Mouse (Mus musculus): Measurements from ENCODE around the gene Oaz1. TPM values are rescaled to one million over a fixed set of nuclear protein-coding genes. Genes with fewer than 3 reads are reported as not detected.

Gene Oaz1
- total and polyA plus RNA-seq, 2 experiments from 2014 or later = 1,990 to 2,460 TPM

DNA sequence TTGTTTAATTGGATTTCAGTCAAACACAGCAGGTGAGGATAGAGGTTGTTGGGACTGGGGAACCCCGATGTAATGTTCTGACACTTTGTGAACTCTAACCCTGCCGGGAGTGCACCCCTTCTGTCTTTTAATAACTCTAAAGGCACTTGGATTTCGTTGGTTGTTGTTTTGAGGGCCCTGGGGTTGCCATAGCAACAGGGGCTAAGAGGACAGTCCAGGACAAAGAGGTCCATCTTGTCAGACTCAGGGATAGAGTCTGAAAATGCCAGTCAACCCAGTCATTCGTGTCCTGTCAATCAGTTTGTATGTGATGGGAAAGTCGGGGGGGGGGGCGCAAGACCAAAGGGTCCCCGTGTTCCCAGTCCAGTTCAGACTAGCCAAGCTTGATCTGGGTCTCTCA is 6.4 kb downstream of the Oaz1 start:
- ATAC-seq (ENCODE audit: insufficient read depth, low read depth) = no peak

DNA sequence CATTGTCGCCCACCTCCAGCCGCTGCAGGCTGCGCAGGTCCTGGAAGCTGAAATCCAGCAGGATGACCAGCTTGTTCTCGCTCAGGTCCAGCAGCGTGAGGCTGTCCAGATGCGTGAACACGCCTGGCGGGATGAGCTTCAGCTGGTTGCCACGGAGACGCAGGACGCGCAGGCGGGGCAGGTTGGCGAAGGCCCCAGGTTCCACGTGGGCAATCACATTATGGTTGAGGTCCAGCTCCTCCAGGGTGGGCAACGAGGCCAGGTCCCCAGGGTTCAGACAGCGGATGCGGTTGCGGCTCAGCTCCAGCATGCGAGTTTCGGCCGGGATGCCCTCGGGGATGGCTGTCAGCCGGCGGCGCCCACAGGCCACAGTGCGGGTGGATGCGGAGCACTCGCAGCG is 9.2 kb downstream of the Oaz1 start:
- Histone ChIP-seq H3K36me3 (replicated peaks; ENCODE audit: control insufficient read depth, insufficient read depth, low read length) (0 out of 2 replicates have a peak, but pooled peaks cover 4% of the 10 kb centered on the region), H3K9ac (replicated peaks; ENCODE audit: low read depth, low read length) (no peak overlapping the region), H3K4me1 (ENCODE audit: control insufficient read depth, insufficient read depth) (peaks cover 23% of the 10 kb centered on the region; the same call in 1 of the 2 replicates), H3K27me3 (ENCODE audit: control insufficient read depth, insufficient read depth, low read length) (peaks cover 30% of the 10 kb centered on the region), H3K27ac (ENCODE audit: low read depth) (no peak overlapping the region), H3K4me3 (ENCODE audit: low read depth, low read length) (no peak overlapping the region), H3K9me3 (replicated peaks; ENCODE audit: control insufficient read depth, low read length) (no peaks in the 10 kb centered on the region), H3K4me2 (ENCODE audit: low read depth, low read length) (no peak overlapping the region)
- WGBS = 63% methylated on average over 30 of the region's 30 CpGs
- DNase-seq (ENCODE audit: low spot score) (no peak), ATAC-seq (ENCODE audit: insufficient read depth, low read depth) (no peak)
- TF ChIP-seq EP300 (IDR thresholded peaks at IDR 0.05; ENCODE audit: low read depth) = no peak
- no peak for TF ChIP-seq CTCF (IDR thresholded peaks at IDR 0.05; ENCODE audit: low read depth)

More for the DNA sequence above, 6.4 kb downstream of the Oaz1 start:
- Histone ChIP-seq H3K27ac (ENCODE audit: low read depth) (no peak overlapping the region), H3K27me3 (ENCODE audit: control insufficient read depth, insufficient read depth, low read length) (peaks cover 30% of the 10 kb centered on the region), H3K36me3 (replicated peaks; ENCODE audit: control insufficient read depth, insufficient read depth, low read length) (peaks cover 23% of the 10 kb centered on the region), H3K9ac (replicated peaks; ENCODE audit: low read depth, low read length) (no peak overlapping the region), H3K4me1 (ENCODE audit: control insufficient read depth, insufficient read depth) (peaks cover 28% of the 10 kb centered on the region), H3K9me3 (replicated peaks; ENCODE audit: control insufficient read depth, low read length) (no peaks in the 10 kb centered on the region), H3K4me2 (ENCODE audit: low read depth, low read length) (no peak overlapping the region), H3K4me3 (ENCODE audit: low read depth, low read length) (no peak overlapping the region)
- TF ChIP-seq CTCF (IDR thresholded peaks at IDR 0.05; ENCODE audit: low read depth) (no peak), EP300 (IDR thresholded peaks at IDR 0.05; ENCODE audit: low read depth) (no peak)
- 62% methylated on average over 7 of the region's 7 CpGs for WGBS
- DNase-seq (ENCODE audit: low spot score) = no peak

DNA sequence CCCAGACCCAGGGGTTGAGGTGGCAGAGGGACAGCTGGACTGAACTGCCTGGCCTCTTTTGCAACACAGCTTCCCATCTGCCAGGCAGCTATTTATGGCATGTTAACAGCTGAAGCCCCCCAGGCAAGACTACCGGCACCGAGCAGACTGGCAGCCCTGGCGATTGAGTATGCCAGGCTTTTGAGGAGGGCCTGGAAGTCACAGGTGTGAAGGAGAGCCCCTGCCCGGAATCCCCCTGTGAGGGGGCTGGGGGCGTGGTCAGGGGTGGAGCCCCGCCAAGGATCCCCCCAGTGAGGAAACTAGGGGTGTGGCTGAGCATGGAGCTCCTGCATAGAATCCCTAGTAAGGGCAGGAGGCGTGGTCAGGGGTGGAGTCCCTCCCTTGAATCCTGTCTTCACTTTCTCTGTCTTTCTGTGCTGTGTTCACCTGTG is 10.5 kb downstream of the Oaz1 start:
- ATAC-seq (ENCODE audit: insufficient read depth, low read depth) = no peak; the same call in 1 of the 2 replicates

DNA sequence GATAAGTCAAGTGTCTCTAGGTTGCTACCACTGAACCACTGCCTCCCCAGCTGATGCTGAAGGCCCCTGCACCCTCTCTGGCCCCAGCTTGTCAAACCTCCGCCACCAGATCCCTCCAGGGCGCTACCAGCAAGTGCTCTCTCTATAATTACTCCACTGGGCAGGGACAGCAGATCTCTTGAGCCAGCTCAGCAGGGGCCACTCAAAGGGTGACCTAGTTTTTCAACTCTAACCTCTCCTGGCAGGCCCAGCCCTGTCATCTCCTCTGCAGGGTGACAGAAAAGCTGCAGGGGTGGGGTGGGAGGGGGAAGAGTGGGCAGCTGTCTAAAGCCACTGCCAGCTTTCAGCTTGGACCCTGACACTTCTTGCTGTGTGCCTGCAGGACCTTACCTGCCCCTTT is 11.4 kb downstream of the Oaz1 start:
- peaks cover 17% of the 10 kb centered on the region; the same call in 1 of the 2 replicates for H3K4me1 ChIP-seq (ENCODE audit: control insufficient read depth, insufficient read depth)
- H3K9ac ChIP-seq (replicated peaks; ENCODE audit: low read depth, low read length) = no peak overlapping the region
- H3K27me3 ChIP-seq (ENCODE audit: control insufficient read depth, insufficient read depth, low read length) = peaks cover 36% of the 10 kb centered on the region
- peak overlapping the region; percentile 56 for H3K27ac ChIP-seq (ENCODE audit: low read depth)
- no peaks in the 10 kb centered on the region for H3K36me3 ChIP-seq (replicated peaks; ENCODE audit: control insufficient read depth, insufficient read depth, low read length)
- no peak overlapping the region for H3K4me3 ChIP-seq (ENCODE audit: low read depth, low read length)
- H3K4me2 ChIP-seq (ENCODE audit: low read depth, low read length) = no peak overlapping the region
- peak; percentile 73 for ATAC-seq (ENCODE audit: insufficient read depth, low read depth)
- peak; percentile 61 for DNase-seq (ENCODE audit: low spot score)
- no peak for TF ChIP-seq EP300 (IDR thresholded peaks at IDR 0.05; ENCODE audit: low read depth)
- no peaks in the 10 kb centered on the region for H3K9me3 ChIP-seq (replicated peaks; ENCODE audit: control insufficient read depth, low read length)
- WGBS = 11% methylated on average over 2 of the region's 2 CpGs

More for the DNA sequence above, 10.5 kb downstream of the Oaz1 start:
- H3K36me3 ChIP-seq (replicated peaks; ENCODE audit: control insufficient read depth, insufficient read depth, low read length) = no peaks in the 10 kb centered on the region
- 41% methylated on average over 7 of the region's 7 CpGs for WGBS
- H3K27ac ChIP-seq (ENCODE audit: low read depth) = 0 out of 2 replicates have a peak overlapping the region, but pooled peaks have one; percentile 56
- peaks cover 30% of the 10 kb centered on the region for H3K27me3 ChIP-seq (ENCODE audit: control insufficient read depth, insufficient read depth, low read length)
- TF ChIP-seq EP300 (IDR thresholded peaks at IDR 0.05; ENCODE audit: low read depth) (no peak), CTCF (IDR thresholded peaks at IDR 0.05; ENCODE audit: low read depth) (no peak)
- H3K9me3 ChIP-seq (replicated peaks; ENCODE audit: control insufficient read depth, low read length) = no peaks in the 10 kb centered on the region
- DNase-seq (ENCODE audit: low spot score) = no peak
- H3K4me3 ChIP-seq (ENCODE audit: low read depth, low read length) = no peak overlapping the region
- H3K4me1 ChIP-seq (ENCODE audit: control insufficient read depth, insufficient read depth) = peaks cover 17% of the 10 kb centered on the region; the same call in 1 of the 2 replicates
- no peak overlapping the region for H3K4me2 ChIP-seq (ENCODE audit: low read depth, low read length)
- H3K9ac ChIP-seq (replicated peaks; ENCODE audit: low read depth, low read length) = no peak overlapping the region

DNA sequence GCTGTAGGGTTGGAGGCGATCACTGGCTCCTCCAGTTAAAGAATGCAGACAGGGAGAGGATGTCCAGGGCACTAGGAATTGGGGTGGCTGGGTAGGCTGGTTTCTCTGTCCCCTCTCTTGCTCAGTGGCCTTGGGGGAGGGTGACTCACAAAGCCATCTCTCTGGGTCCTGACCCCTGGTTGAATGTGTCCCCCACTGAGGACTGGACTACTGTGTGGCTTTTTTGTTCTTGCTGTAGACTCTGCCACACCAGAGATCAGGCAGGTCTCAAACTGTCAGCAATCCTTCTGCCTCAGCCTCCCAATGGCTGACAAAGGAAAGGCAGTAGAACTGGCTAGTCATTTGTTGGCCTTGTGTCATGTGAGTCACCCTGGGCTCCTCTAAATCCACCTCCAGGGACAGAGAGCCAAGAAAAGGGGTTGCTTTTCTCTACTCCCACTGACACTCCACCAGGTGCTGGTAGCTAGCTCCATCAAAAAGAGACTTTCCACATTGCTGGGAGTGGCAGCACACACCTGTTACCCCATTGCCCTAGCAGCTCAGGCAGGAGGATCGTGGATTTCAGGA is 12.0 kb downstream of the Oaz1 start:
- Histone ChIP-seq H3K4me1 (ENCODE audit: control insufficient read depth, insufficient read depth) (peaks cover 17% of the 10 kb centered on the region; the same call in 1 of the 2 replicates), H3K27me3 (ENCODE audit: control insufficient read depth, insufficient read depth, low read length) (peaks cover 38% of the 10 kb centered on the region), H3K36me3 (replicated peaks; ENCODE audit: control insufficient read depth, insufficient read depth, low read length) (no peaks in the 10 kb centered on the region), H3K27ac (ENCODE audit: low read depth) (peak overlapping the region; percentile 56), H3K4me2 (ENCODE audit: low read depth, low read length) (no peak overlapping the region), H3K4me3 (ENCODE audit: low read depth, low read length) (no peak overlapping the region), H3K9ac (replicated peaks; ENCODE audit: low read depth, low read length) (no peak overlapping the region), H3K9me3 (replicated peaks; ENCODE audit: control insufficient read depth, low read length) (no peaks in the 10 kb centered on the region)
- 58% methylated on average over 2 of the region's 2 CpGs for WGBS
- ATAC-seq (ENCODE audit: insufficient read depth, low read depth) (peak; percentile 1; the same call in 1 of the 2 replicates), DNase-seq (ENCODE audit: low spot score) (no peak)
- TF ChIP-seq CTCF (IDR thresholded peaks at IDR 0.05; ENCODE audit: low read depth) (no peak), EP300 (IDR thresholded peaks at IDR 0.05; ENCODE audit: low read depth) (no peak)

GRCm38 (mm10) chr10:80839848-80840247 is 13.4 kb downstream of the Oaz1 start:
- Histone ChIP-seq H3K36me3 (replicated peaks; ENCODE audit: control insufficient read depth, insufficient read depth, low read length) (no peaks in the 10 kb centered on the region), H3K4me3 (ENCODE audit: low read depth, low read length) (no peak overlapping the region), H3K4me2 (ENCODE audit: low read depth, low read length) (no peak overlapping the region), H3K9ac (replicated peaks; ENCODE audit: low read depth, low read length) (no peak overlapping the region), H3K4me1 (ENCODE audit: control insufficient read depth, insufficient read depth) (peaks cover 26% of the 10 kb centered on the region; the same call in 1 of the 2 replicates), H3K27me3 (ENCODE audit: control insufficient read depth, insufficient read depth, low read length) (peaks cover 37% of the 10 kb centered on the region), H3K27ac (ENCODE audit: low read depth) (no peak overlapping the region), H3K9me3 (replicated peaks; ENCODE audit: control insufficient read depth, low read length) (no peaks in the 10 kb centered on the region)
- TF ChIP-seq CTCF (IDR thresholded peaks at IDR 0.05; ENCODE audit: low read depth) (no peak), EP300 (IDR thresholded peaks at IDR 0.05; ENCODE audit: low read depth) (no peak)
- WGBS = 63% methylated on average over 6 of the region's 6 CpGs
- no peak for DNase-seq (ENCODE audit: low spot score)
- ATAC-seq (ENCODE audit: insufficient read depth, low read depth) = no peak

All from heart, postnatal 0 days (tissue).